In the genomic region with DNA sequence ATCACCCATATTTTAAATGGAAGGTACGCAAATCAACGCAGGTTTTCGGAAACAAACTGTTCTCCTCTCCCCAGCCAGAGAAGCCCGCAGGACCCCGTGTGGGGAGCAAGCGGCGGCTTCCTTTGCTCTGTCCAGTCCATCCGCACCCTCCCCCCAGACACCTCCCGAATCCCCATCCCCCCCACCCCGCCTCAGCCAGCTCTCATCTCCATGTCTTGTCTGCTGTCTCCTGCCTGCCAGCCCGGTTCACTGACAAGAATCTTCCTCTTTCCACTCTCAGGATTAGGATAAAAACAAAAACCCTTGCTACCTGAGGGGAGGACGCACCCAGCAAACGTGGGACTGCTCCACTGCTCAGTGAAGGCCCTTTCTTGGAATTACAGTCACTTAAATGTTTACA, we compare ENCODE assay signal across 15 mouse cellular contexts. TPM values are rescaled to one million over a fixed set of nuclear protein-coding genes. Genes with fewer than 3 reads are reported as not detected.
DNase-seq lines count a peak whose midpoint lies in the region; ATAC-seq lines count a peak whose summit lies in the region.
"Had no signal": no experiment of that assay in that cellular context is flagged by ENCODE, and none has a peak within 500 bp of the region (broad histone marks: within the 10 kb centered on the region; RNA-seq: fewer than 3 reads in every experiment).

No protein-coding gene starts in this region.

- H3K27ac ChIP-seq in hindbrain, embryonic 11.5 days (ENCODE audit: low read depth, low read length) = no peak overlapping the region
- H3K27ac ChIP-seq in hindbrain, embryonic 13.5 days = no peak overlapping the region
- H3K27ac ChIP-seq in lung, embryonic 16.5 days (ENCODE audit: low read length) = peak overlapping the region; percentile 77; the same call in 1 of the 2 replicates
- 0 out of 2 replicates have a peak overlapping the region, but pooled peaks have one; percentile 15 for H3K27ac ChIP-seq in stomach, embryonic 14.5 days (ENCODE audit: low read length)
- H3K27ac ChIP-seq: liver, embryonic 15.5 days had no signal

- peak; percentile 12 for DNase-seq in embryo, embryonic 11 days
- DNase-seq in embryo, embryonic 10 days (ENCODE audit: low spot score) = no peak
- DNase-seq in hindbrain, embryonic 11.5 days (ENCODE audit: low spot score) = peak; percentile 22
- no peak for DNase-seq in lung, adult 18-20 months
- no peak for DNase-seq in layer of hippocampus, adult 11-12 months (ENCODE audit: low spot score)
- DNase-seq: adrenal gland, adult 8-10 months; cerebellum, adult 8-10 months; right cerebral cortex, postnatal 4 days; thymus, postnatal 36 days had no signal

- no peak overlapping the region for H3K4me3 ChIP-seq in hindbrain, embryonic 11.5 days (ENCODE audit: low read depth, low read length)
- H3K4me3 ChIP-seq in hindbrain, embryonic 13.5 days = no peak overlapping the region
- H3K4me3 ChIP-seq in lung, embryonic 16.5 days (ENCODE audit: low read length) = no peak overlapping the region
- no peak overlapping the region for H3K4me3 ChIP-seq in stomach, embryonic 14.5 days (ENCODE audit: low read depth, low read length)
- H3K4me3 ChIP-seq: liver, embryonic 15.5 days had no signal

- no peak overlapping the region for H3K4me2 ChIP-seq in hindbrain, embryonic 11.5 days (replicated peaks; ENCODE audit: low read depth, low read length)
- H3K4me2 ChIP-seq in hindbrain, embryonic 13.5 days = no peak overlapping the region
- H3K4me2 ChIP-seq in lung, embryonic 16.5 days (ENCODE audit: low read depth, low read length) = peak overlapping the region; percentile 7; the same call in 1 of the 2 replicates
- peak overlapping the region; percentile 7; the same call in 1 of the 2 replicates for H3K4me2 ChIP-seq in stomach, embryonic 14.5 days (replicated peaks; ENCODE audit: low read depth, low read length)
- H3K4me2 ChIP-seq: liver, embryonic 15.5 days had no signal

- H3K36me3 ChIP-seq in hindbrain, embryonic 11.5 days (ENCODE audit: control insufficient read depth, insufficient read depth, low read length) = no peaks in the 10 kb centered on the region
- no peaks in the 10 kb centered on the region for H3K36me3 ChIP-seq in hindbrain, embryonic 13.5 days
- H3K36me3 ChIP-seq in lung, embryonic 16.5 days (ENCODE audit: control insufficient read depth, insufficient read depth, low read length) = no peaks in the 10 kb centered on the region
- H3K36me3 ChIP-seq in stomach, embryonic 14.5 days (ENCODE audit: control insufficient read depth, insufficient read depth, low read length) = no peaks in the 10 kb centered on the region
- H3K36me3 ChIP-seq: liver, embryonic 15.5 days had no signal

- no peak overlapping the region for H3K9ac ChIP-seq in hindbrain, embryonic 11.5 days (ENCODE audit: low read depth, low read length)
- no peak overlapping the region for H3K9ac ChIP-seq in hindbrain, embryonic 13.5 days
- H3K9ac ChIP-seq in lung, embryonic 16.5 days (ENCODE audit: low read length) = no peak overlapping the region
- no peak overlapping the region for H3K9ac ChIP-seq in stomach, embryonic 14.5 days (replicated peaks; ENCODE audit: low read depth, low read length)
- H3K9ac ChIP-seq: liver, embryonic 15.5 days had no signal

- no peaks in the 10 kb centered on the region for H3K9me3 ChIP-seq in hindbrain, embryonic 11.5 days (ENCODE audit: control insufficient read depth, low read length)
- H3K9me3 ChIP-seq in hindbrain, embryonic 13.5 days = no peaks in the 10 kb centered on the region
- no peaks in the 10 kb centered on the region for H3K9me3 ChIP-seq in lung, embryonic 16.5 days (ENCODE audit: control insufficient read depth, low read length)
- H3K9me3 ChIP-seq in stomach, embryonic 14.5 days (ENCODE audit: control insufficient read depth, low read depth, low read length) = no peaks in the 10 kb centered on the region
- H3K9me3 ChIP-seq: liver, embryonic 15.5 days had no signal

- peaks cover 2% of the 10 kb centered on the region; the same call in 1 of the 2 replicates for H3K27me3 ChIP-seq in hindbrain, embryonic 11.5 days (ENCODE audit: control insufficient read depth, insufficient read depth, low read length)
- H3K27me3 ChIP-seq in hindbrain, embryonic 13.5 days = 0 out of 2 replicates have a peak, but pooled peaks cover 17% of the 10 kb centered on the region
- no peaks in the 10 kb centered on the region for H3K27me3 ChIP-seq in lung, embryonic 16.5 days (ENCODE audit: control insufficient read depth, insufficient read depth, low read depth, low read length)
- no peaks in the 10 kb centered on the region for H3K27me3 ChIP-seq in stomach, embryonic 14.5 days (ENCODE audit: control insufficient read depth, insufficient read depth, low read length)

- no peak for ATAC-seq in hindbrain, embryonic 11.5 days (ENCODE audit: low FRiP score)
- ATAC-seq in hindbrain, embryonic 13.5 days (ENCODE audit: low FRiP score) = no peak
- peak; percentile 34; the same call in 1 of the 2 replicates for ATAC-seq in lung, embryonic 16.5 days (ENCODE audit: low read depth)
- ATAC-seq in stomach, embryonic 14.5 days (ENCODE audit: insufficient number of reproducible peaks, insufficient read depth, low FRiP score, low read depth) = no peak
- ATAC-seq: forebrain, embryonic 16.5 days; midbrain, embryonic 16.5 days had no signal

- 11% methylated on average over 13 of the region's 13 CpGs for WGBS in hindbrain, embryonic 11.5 days
- WGBS in hindbrain, embryonic 13.5 days = 22% methylated on average over 13 of the region's 13 CpGs
- WGBS in lung, embryonic 16.5 days = 27% methylated on average over 13 of the region's 13 CpGs
- WGBS in stomach, embryonic 14.5 days = 19% methylated on average over 13 of the region's 13 CpGs

- 0 out of 2 replicates have a peak, but pooled peaks cover 4% of the 10 kb centered on the region for H3K4me1 ChIP-seq in hindbrain, embryonic 11.5 days (replicated peaks; ENCODE audit: control insufficient read depth, insufficient read depth, low read length)
- H3K4me1 ChIP-seq in hindbrain, embryonic 13.5 days (replicated peaks) = peaks cover 6% of the 10 kb centered on the region; the same call in 1 of the 2 replicates
- peaks cover 4% of the 10 kb centered on the region for H3K4me1 ChIP-seq in lung, embryonic 16.5 days (replicated peaks; ENCODE audit: control insufficient read depth, insufficient read depth, low read length)
- peaks cover 9% of the 10 kb centered on the region; the same call in 1 of the 2 replicates for H3K4me1 ChIP-seq in stomach, embryonic 14.5 days (ENCODE audit: control insufficient read depth, insufficient read depth, low read length)

RNA-seq across cellular contexts. Expression of gene Armc2, which starts 27.3 kb away (rescaled TPM):
- polyA plus RNA-seq in hindbrain, embryonic 11.5 days (2014; fragmentation: Nextera tagmentation; extraction: Ambion mirVana) = 3.0 and 3.2 TPM in 2 replicates
- 7.0 and 7.1 TPM in 2 replicates for polyA plus RNA-seq in hindbrain, embryonic 13.5 days (2015; fragmentation: Nextera tagmentation; extraction: Ambion mirVana)
- polyA plus RNA-seq in lung, embryonic 16.5 days (2015; fragmentation: Nextera tagmentation; extraction: Ambion mirVana) = 2.0 and 3.0 TPM in 2 replicates
- polyA plus RNA-seq in stomach, embryonic 14.5 days (2014; fragmentation: Nextera tagmentation; extraction: Ambion mirVana) = 1.9 and 2.2 TPM in 2 replicates

Comparison
In these comparisons a context has a peak if more than half of its experiments do, and no peak if none do; other contexts are left out.
1. DNase-seq: peak in embryo, embryonic 11 days (single experiment) and hindbrain, embryonic 11.5 days (single experiment); none in embryo, embryonic 10 days (single experiment), lung, adult 18-20 months (0 of 2) and layer of hippocampus, adult 11-12 months (single experiment).
2. H3K27ac ChIP-seq: peak in lung, embryonic 16.5 days (single experiment) and stomach, embryonic 14.5 days (single experiment); none in hindbrain, embryonic 11.5 days (single experiment) and hindbrain, embryonic 13.5 days (single experiment).
3. H3K4me2 ChIP-seq: peak in lung, embryonic 16.5 days (single experiment) and stomach, embryonic 14.5 days (single experiment); none in hindbrain, embryonic 11.5 days (single experiment) and hindbrain, embryonic 13.5 days (single experiment).